Mouse (Mus musculus) testis, adult 2 months (tissue): ENCODE measurements at regions not wholly inside any gene's neighbourhood (a gene's known extent, or its start where the extent isn't known, plus 50 kb on each side); places are given as distances from the start of the nearest gene placed in this dataset.

Experiments
- CTCF ChIP-seq: fragments of 200-500 bp; IDR thresholded peaks from 2 replicates; pipeline ENCODE4 v1.5.1; 2012; ENCODE audit warnings: low read depth, mild to moderate bottlenecking, inconsistent platforms, low read length, moderate library complexity; ENCODE audit not compliant: control insufficient read depth, insufficient read depth, insufficient replicate concordance
- POLR2A ChIP-seq: fragments of 200-500 bp; IDR thresholded peaks from 2 replicates; pipeline ENCODE4 v1.6.1; 2012; ENCODE audit warnings: low read depth, mild to moderate bottlenecking, inconsistent platforms, low read length, moderate library complexity; ENCODE audit not compliant: control insufficient read depth

GRCm38 (mm10) chr7:95250651-95251050 is 920.4 kb upstream of the Tenm4 start:
- TF ChIP-seq CTCF (no peak), POLR2A (no peak)
